Mouse (Mus musculus) MEL (cell line): ENCODE results near the gene Cdh10. TPM values are rescaled to one million over a fixed set of nuclear protein-coding genes. Genes with fewer than 3 reads are reported as not detected.

Experiments used
- DNase-seq: peaks from one replicate; pipeline ENCODE4 v3.0.0; 2011; ENCODE audit warnings: low read depth, low spot score
- H3K27ac ChIP-seq: 2 replicates; pipeline ENCODE4 v1.5.1; 2012; ENCODE audit warnings: low read depth, mild to moderate bottlenecking, control low read depth, low read length, moderate library complexity; ENCODE audit not compliant: control insufficient read depth
- H3K27me3 ChIP-seq, 2 experiments: fragments of 150-350 bp in 1 of 2; sonication (generic) in 1 of 2; 2 replicates each; pipeline ENCODE4 v1.6.1; 2012; ENCODE audit warnings: low read length in 2 of 2, mild to moderate bottlenecking in 2 of 2, improper control_type of control experiment in 1 of 2, moderate library complexity in 1 of 2; ENCODE audit not compliant: insufficient read depth in 2 of 2, control insufficient read depth in 1 of 2
- H3K36me3 ChIP-seq, 2 experiments: 2 replicates each; pipeline ENCODE4 v1.6.1; 2012 to 2014; ENCODE audit warnings: low read length in 2 of 2, improper control_type of control experiment in 1 of 2, inconsistent platforms in 1 of 2, mild to moderate bottlenecking in 1 of 2; ENCODE audit not compliant: insufficient read depth in 2 of 2, control insufficient read depth in 1 of 2
- H3K4me1 ChIP-seq, 2 experiments: fragments of 150-350 bp in 1 of 2; sonication (generic) in 1 of 2; 2 replicates each; pipeline ENCODE4 v1.6.1; 2012; ENCODE audit warnings: low read length in 2 of 2, improper control_type of control experiment in 1 of 2, mild to moderate bottlenecking in 1 of 2; ENCODE audit not compliant: insufficient read depth in 2 of 2, control insufficient read depth in 1 of 2
- H3K4me3 ChIP-seq, 2 experiments: fragments of 150-350 bp in 1 of 2; sonication (generic) in 1 of 2; 2 replicates each; pipeline ENCODE4 v1.5.1; 2012; ENCODE audit warnings: low read depth in 2 of 2, low read length in 2 of 2, mild to moderate bottlenecking in 2 of 2, moderate library complexity in 2 of 2, control low read depth in 1 of 2, improper control_type of control experiment in 1 of 2; ENCODE audit not compliant: control insufficient read depth in 1 of 2, insufficient read depth in 1 of 2
- H3K79me2 ChIP-seq: 2 replicates; pipeline ENCODE4 v1.6.1; 2012; ENCODE audit warnings: mild to moderate bottlenecking, low read length, moderate library complexity; ENCODE audit not compliant: control insufficient read depth, poor library complexity, insufficient read depth
- H3K9ac ChIP-seq: 2 replicates; pipeline ENCODE4 v1.6.1; 2012; ENCODE audit warnings: low read depth, mild to moderate bottlenecking, control low read depth, low read length, moderate library complexity; ENCODE audit not compliant: control insufficient read depth, poor library complexity, severe bottlenecking
- H3K9me3 ChIP-seq: fragments of 150-350 bp; sonication (generic); replicated peaks from 2 replicates; pipeline ENCODE4 v1.6.1; 2012; ENCODE audit warnings: mild to moderate bottlenecking, low read length, improper control_type of control experiment, moderate library complexity; ENCODE audit not compliant: insufficient read depth
- BHLHE40 ChIP-seq: IDR thresholded peaks from 2 replicates; pipeline ENCODE4 v1.6.1; 2012; ENCODE audit warnings: low read depth, mild to moderate bottlenecking, inconsistent platforms, low read length, improper control_type of control experiment, borderline replicate concordance
- CHD1 ChIP-seq: IDR thresholded peaks from 2 replicates; pipeline ENCODE4 v1.6.1; 2012; ENCODE audit warnings: low read depth, mild to moderate bottlenecking, inconsistent platforms, low read length, improper control_type of control experiment
- CHD2 ChIP-seq: IDR thresholded peaks from 2 replicates; pipeline ENCODE4 v1.6.1; 2011; ENCODE audit warnings: low read length, improper control_type of control experiment
- E2F4 ChIP-seq: IDR thresholded peaks from 2 replicates; pipeline ENCODE4 v1.6.1; 2011; ENCODE audit warnings: low read depth, low read length, improper control_type of control experiment, borderline replicate concordance
- ELF1 ChIP-seq: IDR thresholded peaks from 2 replicates; pipeline ENCODE4 v1.6.1; 2014; ENCODE audit warnings: low read depth, mild to moderate bottlenecking, inconsistent platforms, low read length, improper control_type of control experiment, moderate library complexity
- EP300 ChIP-seq, 2 experiments: IDR thresholded peaks; 2 replicates each; pipeline ENCODE4 v1.6.1; 2011; ENCODE audit warnings: improper control_type of control experiment in 2 of 2, low read length in 2 of 2, low read depth in 1 of 2, mild to moderate bottlenecking in 1 of 2
- ETS1 ChIP-seq: IDR thresholded peaks from 2 replicates; pipeline ENCODE4 v1.6.1; 2012; ENCODE audit warnings: low read depth, mild to moderate bottlenecking, inconsistent platforms, low read length, improper control_type of control experiment, moderate library complexity
- GATA1 ChIP-seq: IDR thresholded peaks from 2 replicates; pipeline ENCODE4 v1.6.1; 2011; ENCODE audit warnings: low read depth, low read length, improper control_type of control experiment
- HCFC1 ChIP-seq: IDR thresholded peaks from 2 replicates; pipeline ENCODE4 v1.6.1; 2012; ENCODE audit warnings: low read depth, mild to moderate bottlenecking, inconsistent platforms, low read length, improper control_type of control experiment, moderate library complexity
- JUND ChIP-seq: IDR thresholded peaks from 2 replicates; pipeline ENCODE4 v1.6.1; 2011; ENCODE audit warnings: low read depth, mild to moderate bottlenecking, improper control_type of control experiment, low read length
- KAT2A ChIP-seq: conservative IDR thresholded peaks from 2 replicates; pipeline ENCODE4 v1.6.1; 2012; ENCODE audit warnings: low read depth, low read length, improper control_type of control experiment, inconsistent platforms
- MAFK ChIP-seq: IDR thresholded peaks from 2 replicates; pipeline ENCODE4 v1.6.1; 2011; ENCODE audit warnings: low read depth, mild to moderate bottlenecking, low read length, improper control_type of control experiment, borderline replicate concordance
- MAX ChIP-seq: IDR thresholded peaks from 2 replicates; pipeline ENCODE4 v1.6.1; 2011; ENCODE audit warnings: low read length, improper control_type of control experiment
- MAZ ChIP-seq: IDR thresholded peaks from 2 replicates; pipeline ENCODE4 v1.6.1; 2012; ENCODE audit warnings: low read depth, mild to moderate bottlenecking, inconsistent platforms, low read length, improper control_type of control experiment
- MEF2A ChIP-seq: IDR thresholded peaks from 2 replicates; pipeline ENCODE4 v1.6.1; 2014; ENCODE audit warnings: low read depth, mild to moderate bottlenecking, inconsistent platforms, low read length, improper control_type of control experiment; ENCODE audit not compliant: poor library complexity, insufficient replicate concordance, severe bottlenecking; ENCODE audit errors: extremely low read depth
- MXI1 ChIP-seq: IDR thresholded peaks from 2 replicates; pipeline ENCODE4 v1.6.1; 2011; ENCODE audit warnings: mild to moderate bottlenecking, low read depth, low read length, improper control_type of control experiment
- MYB ChIP-seq: IDR thresholded peaks from 2 replicates; pipeline ENCODE4 v1.6.1; 2011; ENCODE audit warnings: mild to moderate bottlenecking, low read depth, low read length, improper control_type of control experiment
- MYC ChIP-seq: IDR thresholded peaks from 2 replicates; pipeline ENCODE4 v1.6.1; 2011; ENCODE audit warnings: low read depth, mild to moderate bottlenecking, low read length, improper control_type of control experiment, moderate library complexity
- NELFE ChIP-seq: IDR thresholded peaks from 2 replicates; pipeline ENCODE4 v1.6.1; 2011; ENCODE audit warnings: low read depth, low read length, improper control_type of control experiment
- NRF1 ChIP-seq: IDR thresholded peaks from 2 replicates; pipeline ENCODE4 v1.6.1; 2014; ENCODE audit warnings: low read depth, mild to moderate bottlenecking, inconsistent platforms, low read length, improper control_type of control experiment, moderate library complexity; ENCODE audit not compliant: poor library complexity, insufficient read depth, severe bottlenecking
- POLR2AphosphoS2 ChIP-seq: IDR thresholded peaks from 2 replicates; pipeline ENCODE4 v1.6.1; 2011; ENCODE audit warnings: low read length, improper control_type of control experiment
- POLR2AphosphoS5 ChIP-seq: IDR thresholded peaks from 2 replicates; pipeline ENCODE4 v1.6.1; 2012; ENCODE audit warnings: low read depth, borderline replicate concordance, mild to moderate bottlenecking, inconsistent platforms, low read length, moderate library complexity, mixed read lengths
- RAD21 ChIP-seq: IDR thresholded peaks from 2 replicates; pipeline ENCODE4 v1.6.1; 2011; ENCODE audit warnings: mild to moderate bottlenecking, low read depth, low read length, improper control_type of control experiment
- RCOR1 ChIP-seq: IDR thresholded peaks from 2 replicates; pipeline ENCODE4 v1.6.1; 2012; ENCODE audit warnings: low read depth, mild to moderate bottlenecking, inconsistent platforms, low read length, improper control_type of control experiment
- SIN3A ChIP-seq: IDR thresholded peaks from 2 replicates; pipeline ENCODE4 v1.6.1; 2012; ENCODE audit warnings: low read length, improper control_type of control experiment, inconsistent platforms
- SMC3 ChIP-seq: IDR thresholded peaks from 2 replicates; pipeline ENCODE4 v1.6.1; 2011; ENCODE audit warnings: low read depth, low read length, improper control_type of control experiment
- TAL1 ChIP-seq: IDR thresholded peaks from 2 replicates; pipeline ENCODE4 v1.6.1; 2012; ENCODE audit warnings: mild to moderate bottlenecking, inconsistent platforms, low read length, moderate library complexity, mixed read lengths
- TCF12 ChIP-seq: IDR thresholded peaks from 2 replicates; pipeline ENCODE4 v1.6.1; 2014; ENCODE audit warnings: low read depth, mild to moderate bottlenecking, inconsistent platforms, low read length, improper control_type of control experiment, moderate library complexity
- UBTF ChIP-seq: IDR thresholded peaks from 2 replicates; pipeline ENCODE4 v1.6.1; 2012; ENCODE audit warnings: low read depth, mild to moderate bottlenecking, inconsistent platforms, low read length, improper control_type of control experiment, moderate library complexity, borderline replicate concordance; ENCODE audit not compliant: insufficient read depth
- USF1 ChIP-seq: IDR thresholded peaks from 2 replicates; pipeline ENCODE4 v1.6.1; 2014; ENCODE audit warnings: low read depth, mild to moderate bottlenecking, inconsistent platforms, low read length, improper control_type of control experiment, moderate library complexity
- USF2 ChIP-seq, 2 experiments: IDR thresholded peaks; 2 replicates each; pipeline ENCODE4 v1.6.1; 2011 to 2012; ENCODE audit warnings: improper control_type of control experiment in 2 of 2, low read length in 2 of 2, borderline replicate concordance in 1 of 2, inconsistent platforms in 1 of 2, low read depth in 1 of 2, mild to moderate bottlenecking in 1 of 2; ENCODE audit not compliant: insufficient read depth in 1 of 2
- ZC3H11A ChIP-seq: IDR thresholded peaks from 2 replicates; pipeline ENCODE4 v1.6.1; 2012; ENCODE audit warnings: low read depth, mild to moderate bottlenecking, inconsistent platforms, low read length, improper control_type of control experiment
- ZKSCAN1 ChIP-seq: IDR thresholded peaks from 2 replicates; pipeline ENCODE4 v1.6.1; 2012; ENCODE audit warnings: low read depth, mild to moderate bottlenecking, inconsistent platforms, low read length, improper control_type of control experiment, moderate library complexity
- ZMIZ1 ChIP-seq: IDR thresholded peaks from 2 replicates; pipeline ENCODE4 v1.6.1; 2012; ENCODE audit warnings: low read depth, mild to moderate bottlenecking, inconsistent platforms, low read length, improper control_type of control experiment, moderate library complexity
- ZNF384 ChIP-seq: IDR thresholded peaks from 2 replicates; pipeline ENCODE4 v1.6.1; 2012; ENCODE audit warnings: low read depth, mild to moderate bottlenecking, inconsistent platforms, low read length, improper control_type of control experiment
- polyA plus RNA-seq, 2 experiments: library from polyadenylated mRNA; stranded (reverse) in 1 of 2; unstranded in 1 of 2; fragments of >175 nt in 1 of 2; fragments of >200 nt in 1 of 2; gene quantifications; 2 replicates each; pipeline versions ENCODE4 v1.2.1 to v1.2.4; 2012; ENCODE audit warnings: low replicate concordance in 2 of 2, low read depth in 1 of 2; ENCODE audit not compliant: insufficient read length in 2 of 2, insufficient read depth in 1 of 2, missing spikeins in 1 of 2
- total RNA-seq: library from RNA; depleted of rRNA; stranded (reverse); fragments of 300-350 nt; gene quantifications from 2 replicates; pipeline ENCODE4 v1.2.3, GENCODE M21; 2012

Cdh10 gene
- total and polyA plus RNA-seq, 3 experiments: not detected

GRCm38 (mm10) chr15:18881467-18881866 lies 62.7 kb downstream of the Cdh10 start (continued):
- no peak for TF ChIP-seq HCFC1
- TF ChIP-seq USF1: no peak

GRCm38 (mm10) chr15:18886673-18887072 lies 67.9 kb downstream of the Cdh10 start:
- peak; percentile 49 for DNase-seq
- no peaks in the 10 kb centered on the region for H3K79me2 ChIP-seq
- H3K4me1 ChIP-seq: peaks cover 6 to 17% of the 10 kb centered on the region in 2 experiments; a peak in 3 of 4 replicates
- H3K27me3 ChIP-seq: no peaks in the 10 kb centered on the region
- no peak overlapping the region for H3K4me3 ChIP-seq
- peaks cover 0 to 25% of the 10 kb centered on the region in 2 experiments; a peak in 2 of 4 replicates for H3K36me3 ChIP-seq
- H3K27ac ChIP-seq: no peak overlapping the region
- H3K9ac ChIP-seq: no peak overlapping the region
- H3K9me3 ChIP-seq: no peaks in the 10 kb centered on the region
- TF ChIP-seq NELFE (no peak), MYB (peak; percentile 91), USF1 (no peak), ELF1 (no peak), EP300 (IDR thresholded peaks at IDR 0.05; ENCODE audit: low read depth in 1 of 2, low read length in 2 of 2) (peak; percentile 96 to 98), USF2 (IDR thresholded peaks at IDR 0.05; ENCODE audit: borderline replicate concordance in 1 of 2, insufficient read depth in 1 of 2, low read depth in 1 of 2, low read length in 2 of 2) (no peak), RAD21 (no peak), CHD1 (no peak), MYC (peak; percentile 68; the same call in 1 of the 2 replicates), GATA1 (peak; percentile 93), SMC3 (no peak), CHD2 (no peak), BHLHE40 (peak; percentile 66; the same call in 1 of the 2 replicates), JUND (no peak), NRF1 (no peak), RCOR1 (peak; percentile 98), MEF2A (peak; percentile 62; the same call in 1 of the 2 replicates), MXI1 (peak; percentile 51), UBTF (no peak), KAT2A (no peak), ZC3H11A (peak; percentile 1; the same call in 1 of the 2 replicates), ETS1 (peak; percentile 87), ZMIZ1 (no peak), ZNF384 (no peak), TAL1 (peak; percentile 31; the same call in 1 of the 2 replicates), MAZ (no peak), MAFK (peak; percentile 76), MAX (peak; percentile 31; the same call in 1 of the 2 replicates), TCF12 (peak; percentile 98), POLR2AphosphoS2 (no peak), E2F4 (no peak), SIN3A (peak; percentile 49; the same call in 1 of the 2 replicates), ZKSCAN1 (no peak), POLR2AphosphoS5 (no peak)
